Mouse (Mus musculus): ENCODE data around the gene Dhfr.

GRCm38 (mm10) chr13:92357644-92358043, 3.1 kb downstream of the Dhfr start:
- TF ChIP-seq EP300 (IDR thresholded peaks at IDR 0.05; ENCODE audit: low read depth) (no peak), CTCF (IDR thresholded peaks at IDR 0.05; ENCODE audit: low read depth) (no peak; the same call in 1 of the 2 replicates)
